Mouse (Mus musculus) C2C12 (cell line): ENCODE results near the gene Arhgef17.

Experiments used
- CEBPB ChIP-seq: IDR thresholded peaks from one replicate; pipeline ENCODE4 v1.6.1; 2011; ENCODE audit warnings: low read depth, mild to moderate bottlenecking, control low read depth, moderate library complexity
- CTCF ChIP-seq: IDR thresholded peaks from one replicate; pipeline ENCODE4 v1.5.1; 2011; ENCODE audit not compliant: control insufficient read depth, insufficient read depth, insufficient read length
- MAX ChIP-seq: IDR thresholded peaks from one replicate; pipeline ENCODE4 v1.6.1; 2011; ENCODE audit warnings: mild to moderate bottlenecking, control low read depth
- MYOD1 ChIP-seq: IDR thresholded peaks from one replicate; pipeline ENCODE4 v1.6.1; 2011; ENCODE audit warnings: low read depth; ENCODE audit not compliant: control insufficient read depth, insufficient read length
- MYOG ChIP-seq: IDR thresholded peaks from one replicate; pipeline ENCODE4 v1.6.1; 2011; ENCODE audit not compliant: control insufficient read depth, insufficient read length; ENCODE audit errors: extremely low read depth
- USF1 ChIP-seq: IDR thresholded peaks from one replicate; pipeline ENCODE4 v1.6.1; 2011; ENCODE audit warnings: low read depth, mild to moderate bottlenecking, control low read depth, moderate library complexity

GRCm38 (mm10) chr7:100979175-100979574 is 47.3 kb upstream of the Arhgef17 start:
- TF ChIP-seq CTCF (no peak), MAX (no peak), MYOD1 (no peak), USF1 (no peak), MYOG (no peak), CEBPB (no peak)
